Mouse (Mus musculus): ENCODE results near the gene Mpig6b. TPM values are rescaled to one million over a fixed set of nuclear protein-coding genes. Genes with fewer than 3 reads are reported as not detected.

The Mpig6b gene
- polyA plus RNA-seq (2012; rRNA removed; ENCODE audit: low replicate concordance) = 0.18 and 0.55 TPM in 2 replicates

DNA sequence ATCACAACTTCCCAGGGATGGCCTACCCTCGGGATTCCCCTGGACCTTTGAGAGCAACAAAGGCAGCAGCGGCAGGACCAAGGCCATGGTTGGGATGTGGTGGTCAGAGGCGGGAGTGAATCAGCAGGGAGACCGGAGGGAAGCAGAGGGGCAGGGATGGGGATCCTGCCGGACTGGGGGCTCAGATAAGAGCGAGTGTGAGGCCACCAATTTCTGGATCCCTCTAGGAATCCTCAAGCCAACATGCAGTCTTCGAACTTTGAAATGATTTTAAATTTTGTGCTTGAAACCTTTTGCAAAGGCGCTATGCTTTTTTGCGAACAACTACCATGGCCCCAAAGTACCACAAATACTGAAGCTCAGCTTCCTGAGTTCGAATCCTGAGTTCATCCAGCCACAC lies at the start of gene Mpig6b:
Gene Mpig6b, minus strand, starts transcription at position 101 of the 400 bp plus-strand sequence.

GRCm38 (mm10) chr17:35115046-35116019 lies 49.3 kb upstream of the Mpig6b start, which contains the start of gene Ly6g5b:
Gene Ly6g5b (minus strand): TSS chr17:35115428.

DNA sequence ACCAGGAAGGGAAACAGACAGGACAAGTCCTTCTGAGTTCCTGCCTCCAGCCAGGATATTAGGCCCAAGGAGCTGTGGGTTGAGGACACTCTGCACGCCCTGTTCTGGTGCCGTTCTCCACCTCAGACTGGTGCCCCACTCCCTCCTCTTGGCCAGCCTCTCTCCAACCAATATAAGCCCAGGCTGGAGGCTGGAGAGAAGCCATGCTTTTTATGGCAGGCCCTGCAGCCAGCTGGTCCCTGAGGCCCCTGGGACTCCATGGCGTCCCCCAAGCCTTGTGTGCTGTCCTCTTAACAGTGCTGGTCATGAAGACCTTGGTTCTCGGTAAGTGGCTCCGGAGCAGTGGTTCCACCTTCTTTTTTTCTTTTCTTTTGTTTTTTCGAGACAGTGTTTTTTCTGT lies 42.1 kb upstream of the Mpig6b start, which contains the start of gene Ly6g5c:
Gene Ly6g5c, plus strand, starts transcription at position 183 of the 400 bp plus-strand sequence.

GRCm38 (mm10) chr17:35088825-35089644 lies 23.1 kb upstream of the Mpig6b start, which contains the start of gene Abhd16a:
Gene Abhd16a (plus strand): TSS chr17:35089263.

GRCm38 (mm10) chr17:35085208-35085865 lies 19.4 kb upstream of the Mpig6b start, which contains the start of gene Ly6g6f:
Gene Ly6g6f (minus strand): TSS chr17:35085610.

GRCm38 (mm10) chr17:35077786-35078233 lies 11.8 kb upstream of the Mpig6b start, which contains the start of gene Ly6g6d:
Gene Ly6g6d (minus strand): TSS chr17:35078065.

DNA sequence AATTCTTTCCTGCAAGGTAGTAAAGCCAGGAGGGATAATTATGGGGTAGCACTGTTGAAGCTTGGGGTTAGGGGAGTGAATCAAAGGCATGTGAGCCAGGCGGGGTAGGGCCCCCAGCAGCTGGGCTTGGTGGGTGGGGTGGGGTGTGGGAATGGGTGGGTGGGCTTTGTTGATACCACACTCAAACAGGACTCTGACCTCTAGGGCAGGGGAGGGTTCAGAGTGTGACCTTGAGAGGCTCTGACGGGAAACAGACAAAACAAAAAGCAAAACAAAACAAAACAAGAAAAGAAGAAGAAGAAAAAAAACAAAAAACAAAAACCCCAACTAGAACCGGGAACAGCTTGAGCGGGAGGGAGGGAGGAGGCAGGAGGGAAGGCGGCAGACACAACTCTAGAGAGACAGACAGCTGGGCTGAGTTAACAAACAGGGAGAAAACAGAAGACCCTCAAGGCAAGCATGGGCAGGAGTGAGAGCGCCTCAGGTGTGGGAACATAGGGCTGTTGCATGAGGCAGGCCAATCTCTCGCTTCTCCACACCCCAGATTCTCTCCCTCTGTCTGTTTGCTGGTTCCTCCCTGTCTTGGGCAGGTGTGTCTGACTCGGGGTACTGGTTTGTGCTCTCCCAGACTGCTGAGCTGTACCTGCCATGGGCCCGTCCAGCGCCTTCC lies 10.7 kb upstream of the Mpig6b start, which contains the start of gene Ly6g6e:
Gene Ly6g6e, plus strand, starts transcription at position 396 of the 670 bp plus-strand sequence.

DNA sequence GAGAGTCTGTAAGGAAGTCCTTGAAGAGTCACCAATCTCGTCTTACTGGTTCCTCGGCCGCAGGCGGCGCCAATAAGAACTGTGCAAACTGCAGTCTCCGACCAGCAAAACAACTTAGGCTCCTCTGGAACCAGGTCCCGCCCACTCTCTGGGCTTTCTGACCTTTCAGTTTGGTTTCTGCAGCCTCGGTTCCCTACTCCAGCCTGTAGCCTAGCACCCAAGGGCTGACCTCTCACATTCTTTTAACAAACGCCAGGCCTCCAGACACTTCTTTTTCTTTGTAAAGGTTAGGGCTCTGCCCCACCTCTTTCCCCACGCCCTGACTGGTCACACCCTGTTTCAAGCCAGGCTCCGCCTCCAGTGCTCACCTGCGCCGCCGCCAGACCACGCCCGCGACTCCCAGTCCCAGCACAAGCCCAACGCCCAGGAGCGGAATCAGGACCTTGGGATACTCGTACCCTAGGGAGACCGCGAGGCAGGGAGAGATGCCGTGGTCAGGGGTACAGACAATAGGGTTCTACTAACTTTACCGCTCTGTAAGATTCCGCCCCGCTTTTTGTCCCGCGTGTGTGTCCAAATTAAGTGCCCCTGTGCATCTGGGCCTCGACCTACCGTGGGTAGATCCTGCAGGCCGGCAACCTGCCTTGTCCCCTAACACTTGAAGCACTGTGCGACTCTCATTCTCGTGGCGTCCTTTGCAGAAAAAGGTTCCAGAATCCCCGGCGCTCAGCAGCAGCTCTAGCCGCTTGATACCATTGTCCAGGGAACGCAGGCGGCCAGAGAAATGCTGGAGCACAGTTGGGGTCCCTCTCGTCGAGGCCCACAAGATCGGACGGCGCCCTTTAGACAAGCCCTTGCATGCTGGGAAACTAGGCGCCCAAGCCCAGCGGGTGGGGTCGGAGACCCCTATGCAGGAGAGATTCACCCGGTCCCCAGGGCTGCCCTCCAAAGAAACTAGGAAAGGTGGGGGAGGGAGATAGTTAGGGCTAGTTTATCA lies 735 bp downstream of the Mpig6b start, which contains the start of gene Ly6g6c:
Gene Ly6g6c, plus strand, starts transcription at position 438 of the 997 bp plus-strand sequence.

GRCm38 (mm10) chr17:35058911-35059892 lies 6.8 kb downstream of the Mpig6b start, which contains the start of gene Ddah2:
Gene Ddah2 (plus strand): TSS chr17:35059035.

GRCm38 (mm10) chr17:35049561-35050016 lies 16.4 kb downstream of the Mpig6b start, which contains the start of gene Clic1:
Gene Clic1 (plus strand): TSS chr17:35049966.

DNA sequence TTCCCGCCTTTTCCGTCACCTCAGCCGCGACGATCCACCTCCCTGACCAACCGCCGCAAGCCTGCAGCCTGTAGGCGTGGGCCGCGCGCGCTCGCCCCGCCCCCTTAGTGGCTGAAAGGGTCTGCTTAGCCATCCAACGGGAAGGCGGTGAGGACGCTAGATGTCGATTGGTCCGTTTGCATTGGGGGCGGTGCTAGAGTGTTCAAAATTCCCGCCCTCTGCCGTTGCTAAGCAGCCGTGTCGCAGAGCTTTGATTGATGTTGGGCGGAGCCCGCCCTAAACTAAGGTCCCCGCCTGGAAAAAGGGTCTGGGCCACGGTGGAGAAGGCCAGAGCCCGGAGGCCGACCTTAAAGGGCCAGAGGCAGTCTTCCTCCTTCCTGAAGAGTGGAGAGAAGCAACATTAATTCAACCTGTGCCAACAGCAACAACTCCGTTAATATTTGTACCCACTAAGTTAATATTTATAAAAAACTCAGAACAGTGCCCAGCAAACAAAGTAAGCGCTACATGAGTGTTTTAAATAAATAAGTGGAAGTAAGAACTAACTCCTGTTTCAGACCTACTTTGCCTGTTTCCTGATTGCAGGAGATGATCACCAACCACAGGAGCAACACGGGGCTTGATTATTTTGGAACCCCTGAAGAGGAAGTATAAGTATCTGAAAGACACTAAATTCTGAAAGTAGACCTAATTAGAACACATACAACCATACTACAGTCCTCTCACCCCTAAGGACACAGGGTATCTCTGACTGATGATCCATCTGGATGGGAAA lies 19.1 kb downstream of the Mpig6b start, which contains the start of gene Msh5:
Gene Msh5, minus strand, starts transcription at position 65 of the 775 bp plus-strand sequence.

DNA sequence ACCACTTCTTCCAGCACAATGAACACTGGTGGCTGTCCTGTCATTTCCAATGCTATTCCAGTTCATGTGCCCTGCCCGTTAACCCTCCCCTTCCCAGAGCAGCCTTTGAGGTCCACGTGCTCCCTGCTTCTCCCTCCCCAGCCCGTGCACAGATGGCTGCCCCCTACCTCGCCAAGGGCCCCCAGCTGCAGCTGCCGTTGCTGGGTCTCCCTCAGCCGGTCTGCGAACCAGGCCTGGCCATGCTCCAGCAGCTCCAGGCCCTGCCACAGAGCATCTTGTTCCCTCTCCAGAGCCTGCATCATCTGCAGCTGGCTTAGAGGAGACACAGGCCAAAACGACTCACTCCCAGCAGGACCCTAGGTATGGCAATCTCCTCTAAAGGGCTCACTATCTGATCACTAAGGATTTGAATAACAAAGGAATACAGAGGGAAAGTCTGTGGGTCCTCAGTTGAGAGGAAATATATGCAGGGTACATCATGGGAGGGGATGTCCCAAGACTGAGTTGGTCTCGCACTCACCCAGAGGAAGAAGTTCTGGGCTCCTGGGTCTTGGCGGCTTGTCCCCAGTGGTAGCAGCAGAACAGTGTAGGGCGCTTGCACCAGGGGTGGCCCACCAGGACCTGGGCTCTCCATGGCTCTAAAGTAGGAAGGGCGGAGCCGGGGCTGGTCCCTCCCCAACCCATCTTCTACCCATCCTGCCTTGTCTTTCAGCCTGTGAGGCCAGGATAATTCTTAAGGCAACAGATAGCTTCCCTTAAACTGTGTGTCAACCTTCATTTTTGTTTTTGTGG lies 38.5 kb downstream of the Mpig6b start, which contains the start of gene Sapcd1:
Gene Sapcd1, minus strand, starts transcription at position 740 of the 792 bp plus-strand sequence.

DNA sequence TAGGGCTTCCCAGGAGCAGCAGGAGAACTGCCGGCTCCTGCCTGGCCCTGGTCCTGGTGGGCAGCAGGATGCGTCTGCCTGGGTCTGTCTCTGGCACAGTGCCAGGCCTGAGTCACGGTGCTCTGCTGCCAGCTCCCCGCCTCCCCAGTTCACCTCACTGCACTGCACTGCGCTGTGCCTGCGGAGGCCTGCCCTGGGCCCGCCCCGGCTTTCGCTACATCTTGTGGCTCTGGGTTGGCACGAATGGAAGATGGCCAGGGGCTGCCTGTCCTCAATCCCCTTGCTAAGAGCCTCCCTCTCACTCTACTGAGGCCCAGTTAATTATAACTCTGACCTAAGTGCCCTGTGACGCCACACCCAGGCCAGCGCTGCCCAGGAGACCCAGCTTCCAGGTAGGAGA lies 49.6 kb downstream of the Mpig6b start, which contains the start of gene Vwa7:
Gene Vwa7, plus strand, starts transcription at position 204 of the 400 bp plus-strand sequence.

Measured in duodenum, adult 2 months (tissue).